Mouse (Mus musculus): ENCODE measurements around the gene Cdc42ep4. TPM values are rescaled to one million over a fixed set of nuclear protein-coding genes. Genes with fewer than 3 reads are reported as not detected.

The Cdc42ep4 gene
- polyA plus RNA-seq, 1 experiment from 2014 or later, result 95.8 TPM

DNA sequence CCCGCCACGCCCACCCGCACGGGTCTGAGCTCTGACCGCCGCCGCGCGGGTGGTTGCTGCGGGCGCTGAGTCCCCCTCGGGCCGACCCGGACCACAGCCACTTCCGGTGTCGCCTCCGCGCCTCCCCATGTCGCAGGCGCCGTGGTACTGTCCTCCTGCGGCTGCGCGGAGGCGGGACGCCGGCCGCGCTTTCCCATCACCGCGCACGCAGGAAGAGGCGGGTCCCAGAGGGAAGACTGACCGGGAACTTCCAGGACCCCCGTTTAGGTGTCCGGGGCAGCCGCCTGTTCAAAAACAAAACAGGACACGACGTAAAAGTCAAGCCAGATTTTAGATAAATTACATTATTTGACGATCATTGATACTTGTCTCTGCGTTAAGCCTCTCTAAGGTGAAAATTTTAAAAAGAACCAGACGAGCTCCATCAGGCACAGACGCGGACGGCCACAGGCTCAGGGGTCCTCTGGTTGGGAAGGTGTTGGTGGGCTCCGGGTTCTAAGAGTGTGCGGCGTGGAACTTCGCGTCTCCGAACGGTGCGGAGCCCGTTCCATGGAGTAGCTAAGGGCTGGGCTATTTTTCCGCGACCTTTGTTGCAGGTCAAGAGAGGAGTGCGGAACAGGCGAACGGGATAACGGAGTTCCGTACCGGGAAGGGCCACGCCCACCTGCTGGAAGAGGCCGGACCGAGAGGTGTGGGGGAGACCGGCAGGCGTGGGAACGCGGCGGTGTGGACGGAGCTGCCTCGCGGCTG, 67.5 kb downstream of the Cdc42ep4 start, which contains the start of the genes Fam104a and D11Wsu47e:
Gene Fam104a, minus strand, starts transcription at position 199 of the 750 bp plus-strand sequence.
Gene D11Wsu47e, plus strand, starts transcription at position 456 of the 750 bp plus-strand sequence.
- Histone ChIP-seq H3K9me3 (no peaks in the 10 kb centered on the region), H3K27me3 (replicated peaks) (no peaks in the 10 kb centered on the region), H3K27ac (peak within 1 kb of the TSS; percentile 79), H3K9ac (peak within 1 kb of the TSS; percentile 81), H3K4me1 (peaks cover 40% of the 10 kb centered on the region), H3K4me3 (peak within 1 kb of the TSS; percentile 87), H3K36me3 (peaks cover 15% of the 10 kb centered on the region), H3K4me2 (replicated peaks) (peak within 1 kb of the TSS; percentile 90)
- WGBS, result under 1% methylated on average over 70 of the region's 73 CpGs
- peak; percentile 94 for ATAC-seq (ENCODE audit: low FRiP score, low read depth)

GRCm38 (mm10) chr11:113683627-113683956, 68.1 kb downstream of the Cdc42ep4 start:
- peak; percentile 65; the same call in 1 of the 2 replicates for ATAC-seq (ENCODE audit: low FRiP score, low read depth)
- H3K27ac ChIP-seq, result peak overlapping the region; percentile 79
- WGBS, result under 1% methylated on average over 37 of the region's 38 CpGs
- H3K4me3 ChIP-seq, result peak overlapping the region; percentile 87
- peak overlapping the region; percentile 90 for H3K4me2 ChIP-seq (replicated peaks)
- peaks cover 41% of the 10 kb centered on the region for H3K4me1 ChIP-seq
- no peaks in the 10 kb centered on the region for H3K9me3 ChIP-seq
- peaks cover 9% of the 10 kb centered on the region for H3K36me3 ChIP-seq
- no peaks in the 10 kb centered on the region for H3K27me3 ChIP-seq (replicated peaks)
- H3K9ac ChIP-seq, result peak overlapping the region; percentile 81

DNA sequence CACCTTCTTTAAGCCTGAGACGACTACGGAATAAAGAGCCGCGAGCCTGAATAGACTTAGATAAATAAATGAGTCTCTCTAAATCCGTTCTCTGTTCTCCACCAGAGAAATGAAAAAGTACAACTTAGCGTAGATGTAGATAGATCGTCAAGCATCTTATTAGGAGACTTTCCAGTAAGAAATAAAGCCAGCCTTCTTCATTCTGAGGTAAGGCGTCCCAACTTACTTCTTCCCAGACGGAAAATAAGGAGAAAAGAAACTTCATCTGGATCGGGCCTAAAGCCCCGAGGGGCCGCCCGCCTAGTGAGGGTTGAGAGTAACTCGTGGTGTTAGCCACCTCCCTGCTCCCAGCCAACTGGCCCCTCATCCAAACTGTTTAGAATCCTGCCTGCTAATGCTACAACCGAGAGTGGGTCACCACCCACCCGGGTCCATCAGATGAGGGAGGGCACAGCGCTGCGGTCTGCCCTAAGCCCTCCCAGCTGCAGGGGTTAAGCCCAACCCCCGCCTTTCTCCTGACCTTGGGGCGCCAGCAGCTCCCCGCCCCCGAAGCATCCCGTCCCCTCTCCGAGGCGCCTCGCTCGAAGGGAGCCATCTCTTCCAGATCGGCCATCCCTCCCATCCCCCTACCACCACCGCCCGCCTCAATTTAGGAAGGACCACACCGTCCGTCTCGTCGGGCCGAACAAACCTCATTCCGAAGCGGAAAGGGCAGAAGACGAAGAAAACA, 68.6 kb downstream of the Cdc42ep4 start:
- peak; percentile 34 for ATAC-seq (ENCODE audit: low FRiP score, low read depth)
- Histone ChIP-seq H3K27ac (peak overlapping the region; percentile 79), H3K4me2 (replicated peaks) (peak overlapping the region; percentile 90), H3K9ac (peak overlapping the region; percentile 81), H3K36me3 (peaks cover 4% of the 10 kb centered on the region), H3K4me1 (peaks cover 45% of the 10 kb centered on the region), H3K4me3 (peak overlapping the region; percentile 87), H3K9me3 (no peaks in the 10 kb centered on the region), H3K27me3 (replicated peaks) (no peaks in the 10 kb centered on the region)
- WGBS, result 4% methylated on average over 38 of the region's 38 CpGs

GRCm38 (mm10) chr11:113681979-113682378, 69.7 kb downstream of the Cdc42ep4 start:
- Histone ChIP-seq H3K4me2 (replicated peaks) (peak overlapping the region; percentile 90), H3K4me3 (no peak overlapping the region), H3K36me3 (peaks cover 2% of the 10 kb centered on the region; the same call in 1 of the 2 replicates), H3K27ac (no peak overlapping the region), H3K4me1 (peaks cover 44% of the 10 kb centered on the region), H3K27me3 (replicated peaks) (no peaks in the 10 kb centered on the region), H3K9ac (no peak overlapping the region), H3K9me3 (no peaks in the 10 kb centered on the region)
- ATAC-seq (ENCODE audit: low FRiP score, low read depth), result no peak

DNA sequence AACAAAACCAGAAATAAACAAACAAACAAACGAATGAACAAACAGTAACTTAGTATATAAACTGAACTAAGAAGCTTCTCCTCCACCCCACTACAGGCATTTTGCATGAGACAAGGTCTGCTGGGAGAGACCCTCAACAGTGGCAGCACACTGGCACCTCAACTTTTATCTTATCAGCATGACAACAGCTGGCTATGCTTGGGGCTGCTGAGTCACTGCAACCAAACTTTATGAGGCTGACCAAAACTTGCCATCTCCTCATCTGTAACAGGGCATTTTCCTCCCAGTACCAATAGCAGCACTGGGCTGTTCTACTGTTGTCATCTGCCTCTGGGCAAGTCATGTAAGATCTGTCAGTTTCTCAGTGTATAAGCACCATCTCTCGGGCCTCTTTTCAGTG, 70.7 kb downstream of the Cdc42ep4 start:
- WGBS, result 92% methylated on average over 2 of the region's 2 CpGs
- Histone ChIP-seq H3K27ac (no peak overlapping the region), H3K9me3 (no peaks in the 10 kb centered on the region), H3K9ac (no peak overlapping the region), H3K4me2 (replicated peaks) (no peak overlapping the region), H3K36me3 (peaks cover 12% of the 10 kb centered on the region), H3K4me3 (no peak overlapping the region), H3K4me1 (peaks cover 36% of the 10 kb centered on the region), H3K27me3 (replicated peaks) (no peaks in the 10 kb centered on the region)
- no peak for ATAC-seq (ENCODE audit: low FRiP score, low read depth)

DNA sequence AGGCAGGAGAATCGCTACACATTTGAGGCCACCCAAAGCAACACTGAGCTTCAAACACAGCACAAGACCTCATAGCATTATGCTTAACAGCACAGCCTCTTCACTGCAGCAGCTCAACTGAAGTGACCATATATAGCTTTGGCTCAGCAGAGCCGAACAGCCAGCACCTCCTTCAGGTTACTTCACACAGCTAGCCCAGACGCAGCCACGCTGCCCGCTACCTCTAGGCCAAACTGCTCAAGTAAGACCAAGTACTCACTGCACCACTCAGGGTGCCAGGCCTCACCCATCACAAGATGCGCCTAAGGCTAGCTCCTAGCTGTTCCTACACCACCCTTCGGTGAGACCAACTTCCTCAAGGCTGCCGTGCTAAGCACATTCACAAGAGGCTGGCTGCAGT, 73.3 kb downstream of the Cdc42ep4 start:
- no peaks in the 10 kb centered on the region for H3K27me3 ChIP-seq (replicated peaks)
- H3K4me2 ChIP-seq (replicated peaks), result no peak overlapping the region
- H3K4me3 ChIP-seq, result no peak overlapping the region
- H3K9ac ChIP-seq, result no peak overlapping the region
- peaks cover 24% of the 10 kb centered on the region for H3K4me1 ChIP-seq
- 88% methylated on average over 8 of the region's 8 CpGs for WGBS
- no peak overlapping the region for H3K27ac ChIP-seq
- H3K36me3 ChIP-seq, result peaks cover 22% of the 10 kb centered on the region
- ATAC-seq (ENCODE audit: low FRiP score, low read depth), result no peak
- no peaks in the 10 kb centered on the region for H3K9me3 ChIP-seq

GRCm38 (mm10) chr11:113677378-113677777, 74.3 kb downstream of the Cdc42ep4 start:
- no peak overlapping the region for H3K9ac ChIP-seq
- H3K4me1 ChIP-seq, result peaks cover 16% of the 10 kb centered on the region
- H3K9me3 ChIP-seq, result no peaks in the 10 kb centered on the region
- no peaks in the 10 kb centered on the region for H3K27me3 ChIP-seq (replicated peaks)
- H3K4me3 ChIP-seq, result no peak overlapping the region
- ATAC-seq (ENCODE audit: low FRiP score, low read depth), result no peak
- WGBS, result 97% methylated on average over 2 of the region's 2 CpGs
- H3K27ac ChIP-seq, result no peak overlapping the region
- H3K36me3 ChIP-seq, result peaks cover 31% of the 10 kb centered on the region
- H3K4me2 ChIP-seq (replicated peaks), result no peak overlapping the region

Other genes with a start within 250 kb of the Cdc42ep4 start
- gene Sstr2, start 132.5 kb downstream of the Cdc42ep4 start, polyA plus RNA-seq (2016; fragmentation: Nextera tagmentation; extraction: Ambion mirVana), result 27.6 and 27.8 TPM in 2 replicates
- 44.1 and 50.7 TPM in 2 replicates for gene Cog1, start 102.7 kb downstream of the Cdc42ep4 start, polyA plus RNA-seq (2016; fragmentation: Nextera tagmentation; extraction: Ambion mirVana)
- gene Slc39a11, start 101.8 kb downstream of the Cdc42ep4 start, polyA plus RNA-seq (2016; fragmentation: Nextera tagmentation; extraction: Ambion mirVana), result 26.1 and 26.7 TPM in 2 replicates
- 49.9 and 51.0 TPM in 2 replicates for gene Fam104a, start 67.7 kb downstream of the Cdc42ep4 start, polyA plus RNA-seq (2016; fragmentation: Nextera tagmentation; extraction: Ambion mirVana)
- 21.9 and 22.8 TPM in 2 replicates for gene D11Wsu47e, start 67.5 kb downstream of the Cdc42ep4 start, polyA plus RNA-seq (2016; fragmentation: Nextera tagmentation; extraction: Ambion mirVana)
- gene Cpsf4l, start 41.9 kb downstream of the Cdc42ep4 start, polyA plus RNA-seq (2016; fragmentation: Nextera tagmentation; extraction: Ambion mirVana), result 0.38 and 0.59 TPM in 2 replicates